Comparison of ENCODE assay signal across 8 mouse cellular contexts in genomic region chr4:40584940-40585571, GRCm38 (mm10).
DNase-seq lines count a peak whose midpoint lies in the region; ATAC-seq and TF ChIP-seq lines count a peak whose summit lies in the region.

No protein-coding gene starts in this region.

- H3K4me3 ChIP-seq in kidney, embryonic 16.5 days (ENCODE audit: low read length): no peak overlapping the region
- H3K4me3 ChIP-seq in cerebellum, adult 2 months (replicated peaks; ENCODE audit: insufficient read depth, low read depth, low read length): no peak overlapping the region
- H3K4me3 ChIP-seq in stomach, postnatal 0 days (ENCODE audit: low read depth, low read length): no peak overlapping the region
- H3K4me3 ChIP-seq in midbrain, embryonic 15.5 days: no peak overlapping the region

- no peaks in the 10 kb centered on the region for H3K4me1 ChIP-seq in kidney, embryonic 16.5 days (ENCODE audit: insufficient read depth, low read length)
- 0 out of 2 replicates have a peak, but pooled peaks cover 2% of the 10 kb centered on the region for H3K4me1 ChIP-seq in cerebellum, adult 2 months (ENCODE audit: control insufficient read depth, insufficient read depth, low read length)
- no peaks in the 10 kb centered on the region for H3K4me1 ChIP-seq in stomach, postnatal 0 days (replicated peaks; ENCODE audit: control insufficient read depth, insufficient read depth)
- H3K4me1 ChIP-seq in midbrain, embryonic 15.5 days: no peaks in the 10 kb centered on the region

- no peak for TF ChIP-seq EP300 in stomach, postnatal 0 days (optimal IDR thresholded peaks at IDR 0.05)

- TF ChIP-seq CTCF in cerebellum, adult 2 months (IDR thresholded peaks at IDR 0.05; ENCODE audit: borderline replicate concordance, insufficient read depth, low read depth, low read length): no peak
- TF ChIP-seq CTCF in stomach, postnatal 0 days (IDR thresholded peaks at IDR 0.05; ENCODE audit: low read depth): no peak

- no peak overlapping the region for H3K4me2 ChIP-seq in kidney, embryonic 16.5 days (replicated peaks; ENCODE audit: low read depth, low read length)
- no peak overlapping the region for H3K4me2 ChIP-seq in stomach, postnatal 0 days (replicated peaks; ENCODE audit: low read depth)
- H3K4me2 ChIP-seq in midbrain, embryonic 15.5 days: no peak overlapping the region

- H3K27ac ChIP-seq in kidney, embryonic 16.5 days (ENCODE audit: low read length): no peak overlapping the region
- H3K27ac ChIP-seq in cerebellum, adult 2 months (ENCODE audit: insufficient read depth, low read length): no peak overlapping the region
- peak overlapping the region; percentile 18; the same call in 1 of the 2 replicates for H3K27ac ChIP-seq in stomach, postnatal 0 days (replicated peaks)
- no peak overlapping the region for H3K27ac ChIP-seq in midbrain, embryonic 15.5 days

- WGBS in kidney, embryonic 16.5 days: 70% methylated on average over 3 of the region's 3 CpGs
- WGBS in cerebellum, adult 2 months: 67% methylated on average over 3 of the region's 3 CpGs
- WGBS in stomach, postnatal 0 days: 40% methylated on average over 3 of the region's 3 CpGs
- 82% methylated on average over 3 of the region's 3 CpGs for WGBS in midbrain, embryonic 15.5 days

- H3K9ac ChIP-seq in kidney, embryonic 16.5 days (replicated peaks; ENCODE audit: low read length): no peak overlapping the region
- no peak overlapping the region for H3K9ac ChIP-seq in stomach, postnatal 0 days (ENCODE audit: low read length)
- H3K9ac ChIP-seq in midbrain, embryonic 15.5 days: no peak overlapping the region

- DNase-seq in kidney, postnatal 10 days: peak; percentile 44
- DNase-seq in cerebellum, adult 2 months: peak; percentile 40 to 70
- peak; percentile 20 to 29 for DNase-seq in frontal cortex, postnatal 14 days (ENCODE audit: low spot score in 2 of 2)
- DNase-seq in left cerebral cortex, postnatal 25 days (ENCODE audit: low spot score in 2 of 2): peak; percentile 3 to 52
- peak; percentile 15 for DNase-seq in stomach, postnatal 0 days (ENCODE audit: low spot score)
- no peak for DNase-seq in urinary bladder, adult 2 months (ENCODE audit: low spot score)

- no peak for ATAC-seq in kidney, embryonic 16.5 days (ENCODE audit: low FRiP score, low TSS enrichment)
- ATAC-seq in stomach, postnatal 0 days (ENCODE audit: low FRiP score, low TSS enrichment): peak; percentile 59; the same call in 1 of the 2 replicates
- no peak; the same call in 1 of the 2 replicates for ATAC-seq in midbrain, embryonic 15.5 days (replicated peaks)

- H3K27me3 ChIP-seq in kidney, embryonic 16.5 days (ENCODE audit: insufficient read depth, low read length): no peaks in the 10 kb centered on the region
- no peaks in the 10 kb centered on the region for H3K27me3 ChIP-seq in cerebellum, adult 2 months (ENCODE audit: control insufficient read depth, insufficient read depth, low read length)
- H3K27me3 ChIP-seq in stomach, postnatal 0 days (ENCODE audit: control insufficient read depth, insufficient read depth, low read length): no peaks in the 10 kb centered on the region
- H3K27me3 ChIP-seq in midbrain, embryonic 15.5 days (replicated peaks): no peaks in the 10 kb centered on the region

- H3K36me3 ChIP-seq in kidney, embryonic 16.5 days (ENCODE audit: insufficient read depth, low read length): no peaks in the 10 kb centered on the region
- no peaks in the 10 kb centered on the region for H3K36me3 ChIP-seq in stomach, postnatal 0 days (ENCODE audit: control insufficient read depth, insufficient read depth, low read length)
- H3K36me3 ChIP-seq in midbrain, embryonic 15.5 days (replicated peaks): no peaks in the 10 kb centered on the region

- no peak for TF ChIP-seq POLR2A in cerebellum, adult 2 months (IDR thresholded peaks at IDR 0.05; ENCODE audit: borderline replicate concordance, insufficient read depth, low read length)

- H3K9me3 ChIP-seq in kidney, embryonic 16.5 days (ENCODE audit: low read length): no peaks in the 10 kb centered on the region
- no peaks in the 10 kb centered on the region for H3K9me3 ChIP-seq in stomach, postnatal 0 days (ENCODE audit: control insufficient read depth, low read length)
- H3K9me3 ChIP-seq in midbrain, embryonic 15.5 days: no peaks in the 10 kb centered on the region

- intact Hi-C loops in left cerebral cortex, postnatal 25 days (cut with DNase I): no loop called here
